Mouse (Mus musculus) thymus, postnatal 14 days (tissue): ENCODE data around the gene Slc26a11.
A peak's percentile ranks its signal among the peaks of the same experiment; 100 is the strongest.

Experiments
- DNase-seq: peaks from one replicate; pipeline ENCODE4 v3.0.0; 2021

Gene Slc26a11

GRCm38 (mm10) chr11:119404627-119405026 lies 49.3 kb downstream of the Slc26a11 start:
- DNase-seq, result peak; percentile 71

DNA sequence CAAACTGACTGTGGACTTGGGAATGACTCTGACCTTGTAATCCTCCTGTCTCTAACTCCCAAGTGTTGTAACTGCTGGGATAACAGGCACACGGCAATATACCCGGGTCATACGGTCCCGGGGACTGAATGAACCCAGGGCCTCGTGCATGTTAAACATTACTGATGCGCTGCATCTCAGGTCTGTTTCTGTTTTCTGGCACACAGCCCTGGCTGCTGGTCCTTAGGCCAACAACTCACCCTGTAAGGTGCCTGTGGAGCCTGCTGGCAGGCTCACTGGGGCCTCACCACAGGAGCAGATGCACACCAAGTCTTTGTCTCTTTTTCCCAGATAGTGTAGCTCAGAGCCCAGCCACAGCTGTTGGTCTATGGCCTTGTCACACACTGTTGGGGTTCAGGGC lies 52.0 kb downstream of the Slc26a11 start:
- no peak for DNase-seq

DNA sequence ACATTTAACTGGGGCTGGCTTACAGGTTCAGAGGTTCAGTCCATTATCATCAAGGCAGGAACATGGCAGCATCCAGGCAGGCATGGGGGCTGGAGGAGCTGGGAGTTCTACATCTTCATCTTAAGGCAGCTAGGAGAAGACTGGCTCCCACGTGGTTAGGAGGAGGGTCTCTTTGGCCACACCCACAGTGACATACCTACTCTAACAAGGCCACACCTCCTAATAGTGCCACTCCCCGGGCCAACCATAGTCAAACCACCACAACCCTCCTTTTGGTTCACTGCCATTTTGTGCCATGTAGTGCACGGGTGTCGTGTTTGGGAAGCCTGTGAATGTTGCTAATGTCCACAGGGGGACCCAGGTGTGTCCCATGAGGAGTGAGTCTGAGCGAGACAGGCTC lies 52.6 kb downstream of the Slc26a11 start:
- DNase-seq, result no peak

DNA sequence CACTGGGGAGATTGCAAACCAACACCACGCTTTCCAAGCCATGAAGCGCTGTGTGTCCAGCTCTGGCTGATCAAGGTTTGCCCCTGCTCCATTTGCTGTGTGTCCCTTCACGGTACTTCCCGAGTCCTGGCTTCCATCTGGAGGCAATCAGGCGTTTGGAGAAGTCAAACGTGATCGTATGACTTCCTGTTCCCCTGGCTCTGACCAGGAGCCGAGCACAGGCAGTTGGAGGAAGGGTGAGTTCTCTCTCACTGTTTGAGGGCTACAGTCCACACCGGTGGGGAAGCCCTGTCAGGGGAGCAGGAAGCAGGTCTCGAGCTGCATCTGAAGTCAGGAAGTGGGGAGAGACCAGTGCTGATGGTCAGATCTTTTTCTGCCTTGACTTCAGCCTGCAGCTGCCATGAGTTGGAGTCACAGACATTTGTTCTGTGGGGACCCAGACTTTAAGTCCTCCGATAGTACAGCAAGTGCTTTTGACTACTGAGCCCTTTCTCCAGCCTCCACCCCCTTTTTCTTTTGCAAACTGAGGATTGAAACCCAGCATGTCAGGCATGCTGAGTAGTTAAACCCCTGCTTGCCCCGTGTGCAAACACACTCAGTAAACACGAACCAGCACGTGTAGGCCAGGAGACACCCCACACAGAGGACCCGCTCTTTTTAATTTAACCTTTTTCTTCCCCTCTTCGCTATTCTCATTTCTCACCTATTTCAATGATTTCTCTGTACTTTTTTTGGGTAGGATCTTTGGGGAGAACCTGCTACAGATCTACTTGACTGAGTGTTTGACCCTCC lies 64.2 kb downstream of the Slc26a11 start:
- peak; percentile 32 for DNase-seq

GRCm38 (mm10) chr11:119420426-119420825 lies 65.1 kb downstream of the Slc26a11 start:
- peak; percentile 57 for DNase-seq

GRCm38 (mm10) chr11:119427431-119427830 lies 72.1 kb downstream of the Slc26a11 start:
- DNase-seq, result peak; percentile 52

GRCm38 (mm10) chr11:119427986-119428385 lies 72.6 kb downstream of the Slc26a11 start:
- DNase-seq, result peak; percentile 62

- DNase-seq, result peak; percentile 89
Measured at GRCm38 (mm10) chr11:119428649-119429136, 73.3 kb downstream of the Slc26a11 start.
